Mouse (Mus musculus) limb, embryonic 11.5 days (tissue): ENCODE results near the gene Dctn3. TPM values are rescaled to one million over a fixed set of nuclear protein-coding genes. Genes with fewer than 3 reads are reported as not detected.
A peak's percentile ranks its signal among the peaks of the same experiment; 100 is the strongest.

ENCODE experiments used
- ATAC-seq: fragments of 200-750 bp; cut with Nextera tagmentation; 2 replicates; pipeline ENCODE4 v1.8.0; 2017; ENCODE audit warnings: low read depth; ENCODE audit not compliant: insufficient number of reproducible peaks, low FRiP score, low TSS enrichment
- DNase-seq: peaks from one replicate; pipeline ENCODE4 v3.0.0-alpha.2; 2015; ENCODE audit warnings: low spot score
- H3K27ac ChIP-seq: fragments of 300-500 bp; sonication (generic); replicated peaks from 2 replicates; pipeline ENCODE4 v1.5.1; 2014; ENCODE audit warnings: low read depth, mild to moderate bottlenecking, low read length
- H3K27me3 ChIP-seq: fragments of 300-500 bp; sonication (generic); 2 replicates; pipeline ENCODE4 v1.6.1; 2014; ENCODE audit warnings: mild to moderate bottlenecking, low read length, mixed read lengths; ENCODE audit not compliant: control insufficient read depth, insufficient read depth
- H3K36me3 ChIP-seq: fragments of 300-500 bp; sonication (generic); 2 replicates; pipeline ENCODE4 v1.6.1; 2014; ENCODE audit warnings: mild to moderate bottlenecking, low read length, moderate library complexity, mixed read lengths; ENCODE audit not compliant: control insufficient read depth, insufficient read depth
- H3K4me1 ChIP-seq: fragments of 300-500 bp; sonication (generic); 2 replicates; pipeline ENCODE4 v1.6.1; 2014; ENCODE audit warnings: low read length, mixed read lengths; ENCODE audit not compliant: control insufficient read depth, insufficient read depth
- H3K4me2 ChIP-seq: fragments of 300-500 bp; sonication (generic); 2 replicates; pipeline ENCODE4 v1.6.1; 2014; ENCODE audit warnings: low read depth, mild to moderate bottlenecking, moderate library complexity; ENCODE audit not compliant: severe bottlenecking
- H3K4me3 ChIP-seq: fragments of 300-500 bp; sonication (generic); 2 replicates; pipeline ENCODE4 v1.5.1; 2014; ENCODE audit warnings: low read depth, low read length
- H3K9ac ChIP-seq: fragments of 300-500 bp; sonication (generic); 2 replicates; pipeline ENCODE4 v1.6.1; 2014; ENCODE audit warnings: mild to moderate bottlenecking, low read length
- H3K9me3 ChIP-seq: fragments of 300-500 bp; sonication (generic); 2 replicates; pipeline ENCODE4 v1.6.1; 2016; ENCODE audit warnings: low read length; ENCODE audit not compliant: control insufficient read depth
- WGBS: fragments of 180-500 bp; shearing (Covaris S2); extraction: QIAGEN DNeasy Blood & Tissue Kit; methylation state at CpG from one replicate; pipeline ENCODE4 v1.1.7; 2014; 5-methylcytosine and 5-hydroxymethylcytosine counted together
- polyA plus RNA-seq: library from polyadenylated mRNA; unstranded; fragments of >200 nt; fragmentation: Nextera tagmentation; extraction: Ambion mirVana; gene quantifications from 2 replicates; pipeline ENCODE4 v1.2.1, GENCODE M21; 2014

The Dctn3 gene
- polyA plus RNA-seq, 1 experiment from 2014 or later, result 104 TPM

DNA sequence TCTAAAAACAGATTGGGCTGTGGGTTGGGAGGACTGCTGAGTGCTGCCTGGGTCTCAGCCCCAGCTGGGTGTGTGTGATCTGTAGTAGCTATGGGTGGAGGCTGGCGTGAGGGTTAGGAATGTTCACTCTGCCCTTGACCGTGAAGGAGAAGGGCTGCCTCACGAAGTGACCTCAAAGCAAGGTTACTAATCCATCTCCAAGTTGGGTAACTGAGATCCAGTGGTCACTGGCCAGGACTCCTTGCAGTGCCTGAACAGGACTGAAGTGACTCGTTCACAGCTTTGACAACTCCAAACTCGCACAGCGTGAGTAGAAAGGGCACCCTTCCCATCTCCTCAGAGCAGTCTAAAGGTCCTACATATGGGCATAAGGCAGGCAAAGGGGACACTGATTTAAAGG, 44.1 kb downstream of the Dctn3 start:
- Histone ChIP-seq H3K4me1 (peaks cover 5% of the 10 kb centered on the region), H3K36me3 (no peaks in the 10 kb centered on the region), H3K27ac (no peak overlapping the region), H3K9ac (no peak overlapping the region), H3K27me3 (peaks cover 67% of the 10 kb centered on the region), H3K4me2 (no peak overlapping the region), H3K4me3 (no peak overlapping the region), H3K9me3 (no peaks in the 10 kb centered on the region)
- DNase-seq (no peak), ATAC-seq (no peak)
- 78% methylated on average over 6 of the region's 6 CpGs for WGBS

DNA sequence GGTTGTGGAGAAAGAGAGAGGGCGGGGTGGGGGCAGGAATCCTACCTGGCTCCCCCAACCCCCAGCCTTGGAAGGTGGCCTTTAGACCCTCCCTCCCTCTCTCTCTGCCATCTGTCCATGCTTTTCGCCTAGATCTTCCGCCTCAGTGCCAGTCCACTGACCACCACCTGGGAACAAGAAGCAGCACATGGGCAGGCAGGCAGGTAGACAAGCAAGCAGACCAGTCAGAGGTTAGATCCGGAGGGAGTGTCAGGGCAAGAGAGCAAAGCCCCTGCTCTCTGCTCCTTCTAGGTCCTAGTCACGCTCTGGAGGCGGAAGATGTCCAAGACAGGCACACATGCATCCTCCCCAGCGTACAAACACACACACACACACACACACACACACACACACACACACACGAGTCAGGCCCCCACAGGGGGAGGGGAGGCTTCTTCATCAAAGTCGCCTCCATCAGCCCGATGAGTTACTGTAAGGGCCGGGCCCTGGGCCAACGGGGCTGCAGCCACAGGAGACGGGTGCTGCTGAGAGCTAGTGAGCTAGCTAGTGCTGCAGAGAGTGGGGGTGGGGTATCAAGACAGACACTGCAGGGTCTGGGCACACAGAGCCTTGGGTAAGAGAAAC, 45.9 kb downstream of the Dctn3 start:
- peaks cover 76% of the 10 kb centered on the region for H3K27me3 ChIP-seq
- DNase-seq (no peak), ATAC-seq (no peak)
- H3K4me2 ChIP-seq, result no peak overlapping the region
- H3K27ac ChIP-seq, result no peak overlapping the region
- H3K4me3 ChIP-seq, result no peak overlapping the region
- H3K36me3 ChIP-seq, result no peaks in the 10 kb centered on the region
- no peak overlapping the region for H3K9ac ChIP-seq
- peaks cover 8% of the 10 kb centered on the region for H3K4me1 ChIP-seq
- H3K9me3 ChIP-seq, result no peaks in the 10 kb centered on the region
- 51% methylated on average over 12 of the region's 13 CpGs for WGBS

DNA sequence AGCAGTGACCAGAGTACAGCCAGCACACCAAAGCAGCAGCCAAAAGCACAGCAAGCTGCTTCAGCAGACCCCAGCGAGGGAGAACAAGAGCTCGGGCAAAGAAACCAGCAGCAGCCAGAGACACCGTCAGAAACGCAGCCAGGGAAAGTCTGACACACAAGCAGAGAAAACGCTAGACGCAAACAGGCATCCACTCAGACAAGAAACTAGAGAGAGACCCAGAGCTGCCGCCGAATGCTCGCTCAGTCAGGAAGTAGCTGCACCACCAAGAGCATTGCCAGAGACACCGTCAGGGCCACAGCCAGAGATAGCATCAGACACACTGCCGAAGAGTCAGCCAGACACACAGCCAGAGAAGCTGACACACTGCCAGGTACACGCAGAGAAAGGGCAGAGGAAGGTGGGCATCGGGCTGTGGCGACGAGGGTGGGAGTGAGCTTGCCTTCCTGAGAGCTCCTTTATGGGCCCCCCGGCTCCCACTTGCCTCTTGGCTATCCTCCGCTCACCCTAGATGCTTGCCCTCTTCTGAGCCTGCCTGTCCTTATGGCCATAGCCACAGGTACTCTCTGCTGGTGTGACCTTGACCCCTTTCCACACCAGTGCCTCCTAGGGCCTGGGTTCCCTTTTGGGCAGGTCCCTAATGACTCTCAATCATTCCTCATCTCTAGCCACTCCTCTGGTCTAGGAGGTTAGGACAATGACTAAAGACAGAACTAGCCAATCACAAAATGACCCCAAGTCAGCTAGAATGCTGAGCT, 46.5 kb downstream of the Dctn3 start:
- H3K4me2 ChIP-seq, result no peak overlapping the region
- whole genome bisulfite sequencing, result 62% methylated on average over 17 of the region's 17 CpGs
- H3K9me3 ChIP-seq, result no peaks in the 10 kb centered on the region
- DNase-seq (no peak), ATAC-seq (no peak)
- H3K4me3 ChIP-seq, result no peak overlapping the region
- no peak overlapping the region for H3K27ac ChIP-seq
- H3K9ac ChIP-seq, result no peak overlapping the region
- H3K27me3 ChIP-seq, result peaks cover 80% of the 10 kb centered on the region
- peaks cover 14% of the 10 kb centered on the region for H3K4me1 ChIP-seq
- H3K36me3 ChIP-seq, result no peaks in the 10 kb centered on the region

DNA sequence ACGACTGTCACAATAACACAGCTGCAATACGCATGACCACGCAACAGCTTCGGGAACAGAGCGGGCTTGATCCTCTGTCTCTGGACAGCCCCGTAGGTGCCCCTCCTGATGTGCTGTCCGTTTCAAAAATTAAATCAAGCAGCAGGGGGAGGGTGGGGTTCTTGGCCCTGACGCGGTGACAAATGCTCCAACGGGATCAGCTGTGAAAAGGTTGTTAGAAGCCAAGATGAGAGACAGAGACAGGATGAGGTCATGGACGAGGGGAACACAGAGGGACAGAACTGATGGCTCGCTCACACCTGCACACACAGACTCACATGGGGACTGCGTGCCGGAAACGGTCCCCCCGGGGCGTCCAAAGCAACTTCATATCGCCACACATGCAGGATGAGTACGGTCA, 49.8 kb downstream of the Dctn3 start:
- H3K4me3 ChIP-seq, result no peak overlapping the region
- H3K9me3 ChIP-seq, result no peaks in the 10 kb centered on the region
- H3K36me3 ChIP-seq, result no peaks in the 10 kb centered on the region
- DNase-seq (no peak), ATAC-seq (no peak)
- H3K27me3 ChIP-seq, result peaks cover 81% of the 10 kb centered on the region
- 67% methylated on average over 19 of the region's 19 CpGs for WGBS
- H3K9ac ChIP-seq, result no peak overlapping the region
- H3K4me1 ChIP-seq, result peaks cover 18% of the 10 kb centered on the region
- no peak overlapping the region for H3K27ac ChIP-seq
- no peak overlapping the region for H3K4me2 ChIP-seq

DNA sequence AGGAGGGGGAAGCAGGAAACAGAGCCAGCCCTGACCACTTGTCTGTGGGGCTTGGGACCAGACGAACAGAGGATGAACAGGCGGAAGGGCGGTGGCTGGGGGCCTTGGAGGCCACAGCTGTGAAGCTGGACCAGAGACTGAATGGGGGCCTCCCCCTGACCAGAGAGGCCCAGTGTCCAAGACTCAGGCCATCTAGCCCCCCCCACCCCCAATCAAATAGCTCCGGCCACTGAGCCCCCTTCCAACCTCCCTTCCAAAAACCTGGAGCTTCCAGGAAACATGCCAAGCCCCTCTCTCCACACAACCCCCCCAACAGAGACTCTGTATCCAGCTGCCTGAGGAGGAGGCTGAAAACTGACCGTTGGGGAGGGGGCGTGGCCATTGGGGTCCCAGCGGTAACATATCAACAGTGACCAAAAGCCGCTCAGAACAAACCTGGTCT, 50.4 kb downstream of the Dctn3 start:
- Histone ChIP-seq H3K9me3 (no peaks in the 10 kb centered on the region), H3K4me1 (peaks cover 18% of the 10 kb centered on the region), H3K27ac (no peak overlapping the region), H3K9ac (no peak overlapping the region), H3K4me2 (no peak overlapping the region), H3K4me3 (no peak overlapping the region), H3K27me3 (peaks cover 78% of the 10 kb centered on the region), H3K36me3 (no peaks in the 10 kb centered on the region)
- WGBS, result 20% methylated on average over 7 of the region's 8 CpGs
- ATAC-seq (no peak), DNase-seq (no peak)

DNA sequence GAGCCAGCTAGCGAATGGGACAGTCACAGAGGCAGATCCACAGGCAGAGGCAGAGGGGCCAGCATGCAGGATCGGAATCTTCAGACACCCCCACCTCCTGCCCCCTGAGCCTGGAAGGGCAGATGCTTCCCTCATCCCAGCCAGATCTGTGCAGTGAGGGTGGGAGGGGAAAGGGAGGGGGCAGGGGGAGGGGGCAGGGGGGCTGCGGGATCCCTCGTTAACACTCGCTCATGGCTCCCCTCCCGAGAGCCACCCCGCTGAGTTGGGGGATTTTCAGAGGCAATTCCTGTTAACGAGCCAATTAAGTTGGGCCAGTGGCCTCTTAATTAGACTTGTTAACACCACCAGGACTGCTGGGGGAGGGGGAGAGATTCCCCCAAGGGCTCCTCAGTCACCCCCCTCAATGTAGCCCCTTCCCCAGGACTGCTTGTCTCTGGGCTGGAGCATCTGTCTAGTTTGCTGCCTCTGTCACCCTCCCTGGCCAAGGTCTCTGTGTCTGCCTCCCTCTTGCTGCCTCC, 50.9 kb downstream of the Dctn3 start:
- Histone ChIP-seq H3K4me3 (no peak overlapping the region), H3K36me3 (no peaks in the 10 kb centered on the region), H3K27ac (no peak overlapping the region), H3K9ac (no peak overlapping the region), H3K4me1 (peaks cover 18% of the 10 kb centered on the region), H3K4me2 (no peak overlapping the region), H3K27me3 (peaks cover 74% of the 10 kb centered on the region), H3K9me3 (no peaks in the 10 kb centered on the region)
- ATAC-seq (0 out of 2 replicates have a peak, but pooled peaks have one; percentile 48), DNase-seq (peak; percentile 77)
- WGBS, result 5% methylated on average over 8 of the region's 8 CpGs

DNA sequence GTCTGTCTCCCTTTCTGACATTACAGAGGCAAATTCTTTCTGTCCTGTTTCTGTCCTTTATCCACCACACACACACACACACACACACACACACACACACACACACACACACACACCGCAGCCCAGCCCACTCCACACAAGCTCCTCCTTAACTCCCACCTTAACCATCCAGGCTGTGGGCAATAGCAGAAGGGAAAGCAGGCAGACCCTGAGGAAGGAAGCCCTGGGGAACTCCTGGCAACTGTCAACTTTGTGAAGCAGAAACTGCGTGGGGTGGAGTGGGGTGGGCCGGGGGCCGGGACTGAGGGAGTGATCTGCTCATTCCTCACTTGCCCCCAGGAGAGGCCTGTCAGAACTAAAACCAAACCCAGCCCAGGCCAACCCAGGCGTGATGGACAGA, 51.5 kb downstream of the Dctn3 start:
- Histone ChIP-seq H3K27ac (no peak overlapping the region), H3K4me3 (no peak overlapping the region), H3K4me2 (no peak overlapping the region), H3K36me3 (no peaks in the 10 kb centered on the region), H3K9me3 (no peaks in the 10 kb centered on the region), H3K4me1 (peaks cover 18% of the 10 kb centered on the region), H3K9ac (no peak overlapping the region), H3K27me3 (peaks cover 74% of the 10 kb centered on the region)
- DNase-seq (no peak), ATAC-seq (0 out of 2 replicates have a peak, but pooled peaks have one; percentile 29)
- WGBS, result 31% methylated on average over 5 of the region's 5 CpGs

DNA sequence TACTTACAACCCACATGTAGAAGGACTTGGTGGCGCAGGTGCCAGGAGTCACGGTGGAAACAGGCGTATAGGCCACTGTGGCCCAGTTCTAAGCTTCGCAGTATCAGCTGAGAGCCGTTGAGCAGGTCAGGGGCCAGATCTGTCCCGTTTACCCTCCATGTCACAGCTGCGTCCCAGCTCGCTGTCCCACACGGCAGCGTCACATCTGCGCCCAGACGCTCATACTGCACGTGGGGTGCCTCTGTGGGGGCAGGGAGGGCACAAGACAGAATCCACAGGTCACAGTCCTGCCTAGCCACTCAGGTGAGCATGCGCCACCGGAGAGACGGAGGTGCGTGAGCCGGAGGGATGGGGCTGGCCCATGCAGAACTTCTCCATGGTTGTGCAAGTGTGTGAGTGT, 52.1 kb downstream of the Dctn3 start:
- H3K36me3 ChIP-seq, result no peaks in the 10 kb centered on the region
- H3K9me3 ChIP-seq, result no peaks in the 10 kb centered on the region
- no peak overlapping the region for H3K4me2 ChIP-seq
- H3K4me1 ChIP-seq, result peaks cover 18% of the 10 kb centered on the region
- H3K27ac ChIP-seq, result no peak overlapping the region
- peaks cover 71% of the 10 kb centered on the region for H3K27me3 ChIP-seq
- no peak for ATAC-seq
- H3K9ac ChIP-seq, result no peak overlapping the region
- no peak for DNase-seq
- 86% methylated on average over 18 of the region's 18 CpGs for WGBS
- no peak overlapping the region for H3K4me3 ChIP-seq
